Mouse (Mus musculus): ENCODE measurements at regions not wholly inside any gene's neighbourhood (a gene's known extent, or its start where the extent isn't known, plus 50 kb on each side); places are given as distances from the start of the nearest gene placed in this dataset.

- no peaks in the 10 kb centered on the region for H3K36me3 ChIP-seq (ENCODE audit: control insufficient read depth, insufficient read depth)
- H3K27me3 ChIP-seq (ENCODE audit: control insufficient read depth, insufficient read depth, insufficient read length) = no peaks in the 10 kb centered on the region
- H3K4me3 ChIP-seq (ENCODE audit: insufficient read depth, poor library complexity, severe bottlenecking) = no peak overlapping the region
- TF ChIP-seq MAX (IDR thresholded peaks at IDR 0.05) = no peak
- TF ChIP-seq CEBPB (IDR thresholded peaks at IDR 0.05; ENCODE audit: low read depth) = no peak
- TF ChIP-seq USF1 (IDR thresholded peaks at IDR 0.05; ENCODE audit: low read depth) = no peak
- TF ChIP-seq FOSL1 (IDR thresholded peaks at IDR 0.05; ENCODE audit: insufficient read depth, low read length, poor library complexity, severe bottlenecking) = no peak
- TF ChIP-seq MYOD1 (IDR thresholded peaks at IDR 0.05; ENCODE audit: control insufficient read depth, insufficient read length, low read depth) = no peak
- no peak for TF ChIP-seq MYOG (IDR thresholded peaks at IDR 0.05; ENCODE audit: control insufficient read depth, extremely low read depth, insufficient read length)
- no peak for TF ChIP-seq CTCF (IDR thresholded peaks at IDR 0.05; ENCODE audit: control insufficient read depth, insufficient read depth, insufficient read length)
- no peak overlapping the region for H3ac ChIP-seq (ENCODE audit: control insufficient read depth, insufficient read length, low read depth)
- no peaks in the 10 kb centered on the region for H3K79me3 ChIP-seq (ENCODE audit: low read depth)
- H3K79me2 ChIP-seq (ENCODE audit: control insufficient read depth, insufficient read depth) = no peaks in the 10 kb centered on the region
Observed at GRCm38 (mm10) chr5:17053935-17054334, 262.3 kb downstream of the Gm28710 start.

GRCm38 (mm10) chr5:17064565-17064964 is 273.0 kb downstream of the Gm28710 start:
- Histone ChIP-seq H3K27me3 (ENCODE audit: control insufficient read depth, insufficient read depth, insufficient read length) (no peaks in the 10 kb centered on the region), H3ac (ENCODE audit: control insufficient read depth, insufficient read length, low read depth) (no peak overlapping the region), H3K79me3 (ENCODE audit: low read depth) (no peaks in the 10 kb centered on the region), H3K79me2 (ENCODE audit: control insufficient read depth, insufficient read depth) (no peaks in the 10 kb centered on the region), H3K4me3 (ENCODE audit: insufficient read depth, poor library complexity, severe bottlenecking) (no peak overlapping the region), H3K36me3 (ENCODE audit: control insufficient read depth, insufficient read depth) (no peaks in the 10 kb centered on the region)
- TF ChIP-seq USF1 (IDR thresholded peaks at IDR 0.05; ENCODE audit: low read depth) = no peak
- TF ChIP-seq MYOD1 (IDR thresholded peaks at IDR 0.05; ENCODE audit: control insufficient read depth, insufficient read length, low read depth) = no peak

- Histone ChIP-seq H3ac (ENCODE audit: control insufficient read depth, insufficient read length, low read depth) (no peak overlapping the region), H3K36me3 (ENCODE audit: control insufficient read depth, insufficient read depth) (no peaks in the 10 kb centered on the region)
- TF ChIP-seq FOSL1 (IDR thresholded peaks at IDR 0.05; ENCODE audit: insufficient read depth, low read length, poor library complexity, severe bottlenecking) = no peak
- no peak for TF ChIP-seq MYOD1 (IDR thresholded peaks at IDR 0.05; ENCODE audit: control insufficient read depth, insufficient read length, low read depth)
- no peak for TF ChIP-seq CTCF (IDR thresholded peaks at IDR 0.05; ENCODE audit: control insufficient read depth, insufficient read depth, insufficient read length)
- no peak for TF ChIP-seq USF1 (IDR thresholded peaks at IDR 0.05; ENCODE audit: low read depth)
- TF ChIP-seq MAX (IDR thresholded peaks at IDR 0.05) = no peak
- no peak for TF ChIP-seq CEBPB (IDR thresholded peaks at IDR 0.05; ENCODE audit: low read depth)
- no peak for TF ChIP-seq MYOG (IDR thresholded peaks at IDR 0.05; ENCODE audit: control insufficient read depth, extremely low read depth, insufficient read length)
Observed at GRCm38 (mm10) chr5:17080405-17080804, 288.8 kb downstream of the Gm28710 start.

GRCm38 (mm10) chr5:17111556-17111955 is 261.4 kb upstream of the Speer4f2 start:
- no peak overlapping the region for H3K4me3 ChIP-seq (ENCODE audit: insufficient read depth, poor library complexity, severe bottlenecking)
- no peaks in the 10 kb centered on the region for H3K79me2 ChIP-seq (ENCODE audit: control insufficient read depth, insufficient read depth)
- H3K36me3 ChIP-seq (ENCODE audit: control insufficient read depth, insufficient read depth) = no peaks in the 10 kb centered on the region
- no peaks in the 10 kb centered on the region for H3K27me3 ChIP-seq (ENCODE audit: control insufficient read depth, insufficient read depth, insufficient read length)
- TF ChIP-seq MYOG (IDR thresholded peaks at IDR 0.05; ENCODE audit: control insufficient read depth, extremely low read depth, insufficient read length) = no peak
- TF ChIP-seq CEBPB (IDR thresholded peaks at IDR 0.05; ENCODE audit: low read depth) = no peak
- no peak for TF ChIP-seq MYOD1 (IDR thresholded peaks at IDR 0.05; ENCODE audit: control insufficient read depth, insufficient read length, low read depth)
- no peak for TF ChIP-seq MAX (IDR thresholded peaks at IDR 0.05)
- TF ChIP-seq USF1 (IDR thresholded peaks at IDR 0.05; ENCODE audit: low read depth) = no peak
- no peak for TF ChIP-seq CTCF (IDR thresholded peaks at IDR 0.05; ENCODE audit: control insufficient read depth, insufficient read depth, insufficient read length)
- TF ChIP-seq FOSL1 (IDR thresholded peaks at IDR 0.05; ENCODE audit: insufficient read depth, low read length, poor library complexity, severe bottlenecking) = no peak
- no peaks in the 10 kb centered on the region for H3K79me3 ChIP-seq (ENCODE audit: low read depth)
- H3ac ChIP-seq (ENCODE audit: control insufficient read depth, insufficient read length, low read depth) = no peak overlapping the region

More at GRCm38 (mm10) chr5:17080405-17080804, 288.8 kb downstream of the Gm28710 start:
- Histone ChIP-seq H3K27me3 (ENCODE audit: control insufficient read depth, insufficient read depth, insufficient read length) (no peaks in the 10 kb centered on the region), H3K79me3 (ENCODE audit: low read depth) (no peaks in the 10 kb centered on the region), H3K79me2 (ENCODE audit: control insufficient read depth, insufficient read depth) (no peaks in the 10 kb centered on the region), H3K4me3 (ENCODE audit: insufficient read depth, poor library complexity, severe bottlenecking) (no peak overlapping the region)

DNA sequence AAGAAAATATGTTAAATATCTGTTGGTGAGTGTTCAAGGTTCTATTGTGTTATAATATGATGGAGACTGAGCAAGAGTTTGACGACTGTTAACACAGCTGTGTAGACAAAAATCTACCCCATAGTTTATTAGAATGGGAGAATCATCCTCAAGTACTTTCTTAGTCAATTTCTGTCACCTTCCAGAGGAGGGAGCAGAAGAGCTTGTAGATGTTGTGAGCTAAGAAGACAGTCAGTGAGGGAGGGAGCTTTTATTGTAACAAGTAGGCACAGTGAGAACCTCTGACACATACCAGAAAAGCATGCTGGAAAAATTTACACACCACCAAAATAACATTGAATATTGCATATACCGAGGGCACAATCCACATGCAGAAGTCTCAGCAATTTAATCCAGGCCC is 261.0 kb upstream of the Speer4f2 start:
- TF ChIP-seq MYOG (IDR thresholded peaks at IDR 0.05; ENCODE audit: control insufficient read depth, extremely low read depth, insufficient read length) = no peak

DNA sequence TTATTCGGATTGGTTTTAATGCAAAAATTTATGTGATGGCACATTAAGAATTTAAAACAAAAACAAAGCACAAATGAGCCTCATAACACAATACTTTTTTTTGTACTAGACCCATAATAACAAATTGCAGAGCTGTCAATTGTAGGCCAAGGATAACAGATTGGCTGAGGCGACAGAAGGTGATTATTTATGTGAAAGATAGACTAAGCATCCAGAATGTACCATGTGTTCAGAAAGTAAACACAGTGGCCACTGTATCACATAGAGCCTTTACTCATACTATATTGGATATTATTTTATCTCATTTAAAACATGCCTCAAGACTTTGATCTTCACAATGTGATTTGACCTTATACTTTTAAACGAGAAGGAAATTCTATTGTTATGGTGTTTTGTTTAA is 257.9 kb upstream of the Speer4f2 start:
- Histone ChIP-seq H3K36me3 (ENCODE audit: control insufficient read depth, insufficient read depth) (no peaks in the 10 kb centered on the region), H3ac (ENCODE audit: control insufficient read depth, insufficient read length, low read depth) (no peak overlapping the region), H3K79me3 (ENCODE audit: low read depth) (no peaks in the 10 kb centered on the region), H3K27me3 (ENCODE audit: control insufficient read depth, insufficient read depth, insufficient read length) (no peaks in the 10 kb centered on the region), H3K4me3 (ENCODE audit: insufficient read depth, poor library complexity, severe bottlenecking) (no peak overlapping the region), H3K79me2 (ENCODE audit: control insufficient read depth, insufficient read depth) (no peaks in the 10 kb centered on the region)
- no peak for TF ChIP-seq MYOD1 (IDR thresholded peaks at IDR 0.05; ENCODE audit: control insufficient read depth, insufficient read length, low read depth)
- TF ChIP-seq MYOG (IDR thresholded peaks at IDR 0.05; ENCODE audit: control insufficient read depth, extremely low read depth, insufficient read length) = no peak
- TF ChIP-seq MAX (IDR thresholded peaks at IDR 0.05) = no peak
- no peak for TF ChIP-seq FOSL1 (IDR thresholded peaks at IDR 0.05; ENCODE audit: insufficient read depth, low read length, poor library complexity, severe bottlenecking)
- TF ChIP-seq USF1 (IDR thresholded peaks at IDR 0.05; ENCODE audit: low read depth) = no peak
- TF ChIP-seq CEBPB (IDR thresholded peaks at IDR 0.05; ENCODE audit: low read depth) = no peak
- no peak for TF ChIP-seq CTCF (IDR thresholded peaks at IDR 0.05; ENCODE audit: control insufficient read depth, insufficient read depth, insufficient read length)

More for the DNA sequence above, 261.0 kb upstream of the Speer4f2 start:
- Histone ChIP-seq H3ac (ENCODE audit: control insufficient read depth, insufficient read length, low read depth) (no peak overlapping the region), H3K4me3 (ENCODE audit: insufficient read depth, poor library complexity, severe bottlenecking) (no peak overlapping the region), H3K79me2 (ENCODE audit: control insufficient read depth, insufficient read depth) (no peaks in the 10 kb centered on the region), H3K36me3 (ENCODE audit: control insufficient read depth, insufficient read depth) (no peaks in the 10 kb centered on the region), H3K79me3 (ENCODE audit: low read depth) (no peaks in the 10 kb centered on the region), H3K27me3 (ENCODE audit: control insufficient read depth, insufficient read depth, insufficient read length) (no peaks in the 10 kb centered on the region)
